Mouse (Mus musculus) stomach, postnatal 0 days (tissue): ENCODE measurements around the gene C530025M09Rik.

Experiments
- CTCF ChIP-seq: IDR thresholded peaks from 2 replicates; pipeline ENCODE4 v1.5.1; 2016; ENCODE audit warnings: antibody characterized with exemption, low read depth, mild to moderate bottlenecking, moderate library complexity
- EP300 ChIP-seq: optimal IDR thresholded peaks from 2 replicates; pipeline ENCODE3; 2016; ENCODE audit warnings: antibody characterized with exemption

- TF ChIP-seq CTCF (no peak), EP300 (no peak)
Observed at GRCm38 (mm10) chr2:149835091-149835490, 4.1 kb upstream of the C530025M09Rik start.
